Mouse (Mus musculus) natural killer cell, adult 2 months (primary cell): ENCODE data around the gene Arhgap44.

Experiments used
- DNase-seq, 2 experiments: peaks; one replicate each; pipeline ENCODE4 v3.0.0; 2022; ENCODE audit warnings: low spot score in 2 of 2

Gene Arhgap44

DNA sequence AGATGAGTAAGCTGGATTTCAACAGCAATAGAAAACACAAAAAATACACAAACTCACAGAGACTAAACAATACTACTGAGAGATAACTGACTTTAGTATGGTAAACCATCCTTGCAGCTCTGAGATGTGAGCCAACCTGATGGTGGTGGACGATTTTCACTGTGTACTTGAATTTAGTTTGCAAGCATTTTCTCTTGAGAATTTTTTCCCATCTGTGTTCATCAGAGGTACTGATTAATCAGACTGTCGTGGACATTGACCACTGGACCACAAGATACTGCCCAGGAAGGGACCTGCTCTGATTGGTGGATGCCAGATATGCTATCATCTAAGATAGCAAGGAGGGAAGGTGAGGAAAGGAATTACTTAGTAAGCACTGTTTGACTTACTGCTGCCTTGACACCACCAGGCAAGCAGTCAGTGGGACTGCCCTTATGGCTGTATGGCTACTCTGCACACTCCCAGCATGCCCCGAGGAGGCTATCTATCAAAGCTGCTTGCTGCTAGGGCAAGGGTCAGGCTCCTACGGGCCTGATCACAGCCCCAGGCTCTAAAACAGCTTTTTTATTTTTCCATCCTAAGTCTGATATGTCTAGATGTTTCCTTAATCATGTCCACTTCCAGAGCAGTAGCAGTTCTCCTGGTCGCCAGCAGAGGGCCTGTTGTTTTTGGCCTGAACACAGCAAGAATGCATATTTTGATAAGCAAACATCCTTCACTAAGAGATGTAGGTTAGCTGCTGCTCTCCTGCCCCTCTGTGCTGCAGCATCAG is 74.1 kb downstream of the Arhgap44 start:
- no peak for DNase-seq

DNA sequence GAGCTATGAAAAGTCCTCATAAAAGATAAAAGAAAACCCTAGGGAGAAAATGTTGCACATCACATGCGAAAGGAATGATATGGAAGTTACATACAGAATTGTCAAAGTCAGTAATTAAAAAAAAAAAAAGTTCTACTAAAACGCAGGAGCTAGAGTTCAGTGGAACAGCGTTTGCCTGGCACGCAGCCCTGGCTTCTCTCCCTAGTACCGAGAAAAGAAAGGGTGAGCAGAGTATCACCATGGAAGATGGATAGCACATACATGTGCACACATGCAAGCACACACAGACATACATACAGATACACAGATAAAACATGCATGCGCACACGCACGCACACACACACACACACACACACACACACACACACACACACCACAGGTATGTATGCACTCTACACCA is 82.0 kb downstream of the Arhgap44 start:
- no peak for DNase-seq

DNA sequence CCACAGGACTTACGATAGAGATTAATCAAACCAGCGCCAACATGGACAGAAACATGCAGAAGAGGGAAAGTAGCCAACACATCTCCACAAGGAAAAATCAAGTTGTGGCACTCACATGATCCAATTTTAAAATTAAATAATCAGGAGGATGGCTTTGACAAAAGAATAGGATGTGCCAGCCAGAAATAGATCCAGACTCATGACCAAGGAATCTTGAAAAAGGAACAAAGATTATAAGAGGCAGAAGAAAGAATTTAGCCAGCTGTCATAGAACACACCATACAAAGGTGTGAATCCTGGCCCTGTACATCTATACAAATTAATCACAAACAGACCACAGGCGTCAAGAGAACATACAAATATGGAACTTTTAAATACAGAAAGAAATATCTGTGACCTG is 82.5 kb downstream of the Arhgap44 start:
- no peak for DNase-seq

DNA sequence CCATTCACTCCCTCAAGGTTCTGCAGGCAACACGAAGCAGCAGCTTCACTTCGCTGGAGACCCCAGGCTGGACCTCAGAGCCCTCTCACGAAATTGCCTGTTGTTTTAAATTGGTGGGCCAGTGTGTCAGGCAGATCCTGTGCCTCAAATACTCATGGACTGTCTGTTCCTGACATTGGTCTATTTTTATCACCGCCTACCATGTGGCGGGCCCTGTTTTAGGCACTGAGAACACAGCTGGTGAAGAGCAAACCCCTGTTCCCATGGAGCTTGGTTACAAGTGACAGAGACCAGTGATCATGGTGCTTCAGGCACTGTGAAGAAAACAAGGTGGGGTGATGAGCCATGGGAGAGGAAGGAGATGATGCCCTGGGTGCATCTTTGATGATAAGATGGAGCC is 93.2 kb downstream of the Arhgap44 start:
- no peak for DNase-seq

DNA sequence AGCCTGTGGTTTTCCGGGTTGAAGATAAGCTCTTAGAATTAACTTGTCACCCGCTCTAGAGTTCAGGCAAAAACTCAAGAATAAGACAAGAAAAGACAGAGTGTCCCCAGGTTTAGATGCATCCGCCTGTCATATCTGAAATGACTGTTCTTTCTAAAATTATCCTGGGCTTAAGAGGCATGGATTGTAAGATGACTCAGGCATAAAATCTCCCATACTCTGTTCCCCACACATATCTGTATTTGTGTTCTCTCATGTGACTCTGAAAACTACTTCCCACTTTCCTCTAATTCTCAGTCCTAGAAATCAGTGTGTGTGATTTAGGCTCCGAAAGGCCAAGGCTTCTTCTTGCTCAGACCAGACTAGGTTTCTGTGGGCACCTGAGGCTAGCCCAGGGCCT is 93.7 kb downstream of the Arhgap44 start:
- no peak for DNase-seq

DNA sequence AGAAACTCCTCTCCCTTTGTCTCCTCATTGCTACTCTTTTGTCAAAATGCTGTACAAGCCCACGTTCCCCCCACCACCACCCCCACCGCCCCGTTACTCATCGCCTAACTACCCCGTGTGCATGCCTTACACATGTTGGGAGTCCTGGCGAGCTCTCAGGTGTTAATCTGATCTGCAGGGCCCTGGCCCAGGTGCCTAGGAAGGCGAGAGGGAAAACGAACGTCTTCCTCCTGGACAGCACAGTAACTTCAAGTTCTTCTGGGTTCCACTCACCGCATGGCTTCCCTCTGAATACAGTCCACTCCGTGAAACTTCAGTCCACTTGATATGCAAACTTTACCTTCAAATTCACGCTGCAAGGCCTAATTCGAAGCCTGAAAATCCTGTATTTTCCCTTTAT is 97.6 kb downstream of the Arhgap44 start:
- DNase-seq = no peak

DNA sequence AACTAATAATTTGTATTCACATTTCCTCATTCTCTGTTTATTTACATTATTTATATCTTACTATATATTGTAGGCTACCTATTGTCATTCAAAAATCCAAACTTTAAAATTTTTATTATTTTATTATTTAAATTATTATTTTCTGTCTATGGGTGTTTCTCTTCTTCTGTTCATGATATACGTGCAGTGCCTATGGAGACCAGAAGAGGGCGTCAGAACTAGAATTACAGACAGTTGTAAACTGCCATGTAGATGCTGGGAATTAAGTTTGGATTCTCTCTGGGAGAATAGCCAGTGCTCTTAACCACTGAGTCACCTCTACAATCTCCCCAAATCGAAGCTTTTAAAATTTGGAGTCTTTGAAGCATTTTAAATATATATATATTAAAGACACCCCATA is 101.3 kb downstream of the Arhgap44 start:
- DNase-seq = no peak

DNA sequence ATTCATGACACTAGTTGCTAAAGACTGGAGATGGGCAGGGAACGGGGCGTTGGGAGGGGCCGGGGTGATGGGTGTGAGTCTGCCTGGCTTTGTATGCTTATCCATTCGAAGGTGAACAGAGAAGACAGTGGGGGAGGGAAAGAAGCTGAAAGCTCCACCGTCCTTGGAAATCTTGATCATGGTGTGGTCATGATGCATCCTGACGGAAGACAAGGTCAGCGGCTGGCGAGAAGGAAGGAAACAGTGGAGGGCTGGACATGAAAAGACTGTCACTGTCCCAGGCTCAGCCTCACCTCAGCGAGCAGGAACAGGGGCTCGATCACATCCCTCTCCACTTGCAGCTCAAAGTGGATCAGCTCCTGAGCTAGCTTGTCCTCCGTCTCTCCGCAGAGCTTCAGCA is 103.2 kb downstream of the Arhgap44 start:
- DNase-seq = no peak

DNA sequence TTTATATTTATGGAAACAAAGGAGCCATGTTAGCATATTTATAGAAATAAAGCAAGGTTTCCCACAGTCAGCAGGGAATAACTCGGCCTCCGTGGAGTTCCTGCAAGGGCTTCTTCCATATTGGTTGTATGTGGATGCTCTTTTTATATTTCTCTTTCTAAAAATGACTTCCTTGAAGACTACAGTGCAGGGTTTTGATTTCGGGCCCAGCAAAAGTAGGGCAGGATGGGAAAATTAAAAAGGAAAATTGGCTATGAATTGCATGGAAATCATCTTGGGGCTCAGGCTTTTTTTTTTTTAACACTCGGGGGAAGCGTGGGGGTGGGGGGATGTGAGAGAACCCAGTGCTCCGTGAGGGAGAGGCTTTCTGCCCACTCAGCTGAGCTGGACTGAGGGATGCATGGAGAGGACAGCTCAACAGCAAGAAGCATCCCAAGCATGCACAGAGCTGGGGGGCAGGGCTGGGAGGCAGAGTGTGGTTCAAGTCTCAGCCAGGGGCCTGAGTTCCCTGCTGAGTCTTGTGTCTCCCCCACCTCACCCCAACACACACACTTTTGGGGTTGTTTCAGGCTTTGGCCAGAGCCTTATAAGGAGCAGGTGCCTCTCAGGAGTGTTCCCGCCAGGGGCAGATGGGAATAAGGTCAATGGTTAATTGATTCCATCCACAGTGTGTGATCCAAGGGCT is 104.4 kb downstream of the Arhgap44 start:
- no peak for DNase-seq

DNA sequence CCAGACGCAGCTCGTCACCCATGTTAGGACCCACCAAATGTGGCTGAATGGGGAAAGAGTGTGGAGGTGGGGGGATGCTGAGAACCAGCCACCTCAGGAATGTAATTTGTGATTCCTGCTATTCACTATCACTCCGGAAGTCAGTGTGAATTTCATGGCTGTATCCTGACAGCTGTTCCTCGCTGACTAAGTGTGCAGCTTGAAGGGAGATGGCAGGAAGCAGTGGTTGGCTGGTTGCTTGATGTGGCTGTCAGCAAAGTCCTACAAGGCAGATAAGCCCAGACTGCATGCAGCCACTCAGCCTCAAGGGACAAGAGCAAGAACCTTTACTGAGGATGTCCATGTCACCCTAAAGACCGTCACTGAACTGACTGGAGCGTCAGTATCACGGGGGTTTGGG is 107.2 kb downstream of the Arhgap44 start:
- no peak for DNase-seq

DNA sequence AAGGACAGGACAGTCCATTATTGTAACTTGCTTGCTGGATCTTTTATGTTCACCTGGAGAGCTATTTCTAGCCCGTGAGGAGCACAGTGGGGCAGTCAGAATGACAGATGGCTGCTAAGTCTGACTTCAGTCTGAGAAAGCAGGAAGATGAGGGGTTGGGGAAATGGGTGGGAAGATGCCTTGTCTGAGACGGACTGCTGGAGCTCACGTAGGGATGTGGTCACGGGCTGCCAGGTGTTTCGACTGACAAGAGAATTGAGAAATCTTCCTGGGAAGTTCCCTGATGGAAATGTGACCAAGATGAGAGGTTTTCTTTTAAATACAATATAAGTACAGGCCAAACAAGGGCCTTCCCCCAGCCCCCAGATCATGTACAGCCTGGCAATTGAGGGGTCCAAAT is 108.5 kb downstream of the Arhgap44 start:
- no peak for DNase-seq

DNA sequence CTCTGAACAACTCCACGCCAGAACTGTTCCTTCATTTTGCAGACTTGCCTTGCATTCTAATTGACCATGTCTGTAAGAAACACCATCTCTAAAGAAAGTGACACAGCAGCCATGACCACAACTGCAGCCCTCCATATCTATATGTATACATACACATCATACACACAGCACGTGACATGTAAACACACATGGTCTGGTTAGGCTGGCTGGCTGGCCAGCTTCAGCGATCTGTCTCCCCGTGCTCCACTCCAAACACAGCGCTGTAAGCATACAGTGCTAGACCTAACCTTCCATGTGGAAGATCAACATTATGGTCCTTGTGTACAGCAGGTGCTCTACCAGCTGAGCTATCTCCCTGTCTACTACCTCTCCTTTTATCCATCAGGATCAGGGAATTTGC is 111.9 kb downstream of the Arhgap44 start:
- no peak for DNase-seq

DNA sequence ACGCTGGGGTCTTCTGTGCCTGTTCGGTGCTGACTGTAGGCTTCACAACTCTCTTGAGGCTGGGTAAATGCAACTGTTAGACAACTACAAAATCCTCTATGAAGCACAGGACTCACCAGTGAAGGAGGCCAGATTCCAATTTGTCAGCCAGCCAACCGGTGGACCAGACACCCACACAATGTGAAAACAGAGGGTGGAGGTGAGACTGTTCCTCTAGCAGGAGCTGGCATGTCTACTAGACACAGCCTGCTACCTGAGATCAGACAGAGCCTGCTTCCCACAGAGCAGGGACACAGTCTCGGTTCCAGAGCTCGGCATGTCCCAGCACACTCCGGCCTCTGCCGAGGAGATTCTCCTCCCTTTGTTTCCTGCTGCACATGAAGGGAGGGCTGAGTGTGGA is 113.7 kb downstream of the Arhgap44 start:
- DNase-seq = no peak

DNA sequence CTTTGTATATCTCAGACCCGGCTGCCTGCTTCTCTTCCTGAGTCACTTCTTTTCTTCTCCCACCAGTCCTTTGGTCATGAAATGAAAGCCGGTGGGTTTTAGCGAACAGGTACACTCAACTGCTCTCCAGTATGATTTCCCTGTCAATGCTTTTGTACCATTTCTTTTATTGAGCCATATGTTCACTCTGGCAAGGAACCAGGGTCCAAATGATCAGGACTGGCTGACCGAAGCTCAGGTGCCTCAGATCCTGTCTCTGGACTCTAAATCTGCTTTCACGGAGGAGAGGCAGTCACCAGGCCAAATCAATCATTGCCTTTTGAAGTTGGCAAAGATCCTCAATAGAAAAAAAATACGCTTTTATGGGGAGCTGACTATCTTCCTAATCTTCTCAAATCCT is 122.2 kb downstream of the Arhgap44 start:
- DNase-seq = no peak

DNA sequence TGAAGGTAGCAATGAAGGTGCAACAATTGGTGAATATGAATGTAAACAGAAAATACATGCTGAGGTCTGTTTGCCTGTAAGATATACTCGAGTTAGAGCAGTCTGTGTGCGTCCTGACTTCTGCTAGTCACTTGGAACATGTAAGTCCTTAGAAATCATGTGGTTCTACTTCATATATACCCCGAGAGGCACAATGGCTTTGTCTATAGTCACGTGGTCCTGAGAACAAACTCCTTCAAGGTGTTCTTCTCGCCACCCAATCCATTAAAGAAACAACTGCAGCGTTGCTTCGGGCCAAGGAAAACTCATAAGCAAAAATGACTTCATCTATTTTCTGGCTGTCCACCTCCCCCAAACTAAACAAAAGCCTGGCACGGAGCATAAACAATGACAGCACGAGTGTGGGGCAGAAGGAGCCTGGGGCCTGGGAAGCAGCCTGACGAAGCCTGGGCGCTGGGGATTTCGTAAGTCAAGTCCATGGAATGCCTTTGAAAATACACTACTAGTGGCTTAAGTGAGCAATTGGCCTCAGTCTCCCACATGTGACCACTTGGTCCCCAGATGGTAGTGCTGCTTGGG is 123.2 kb downstream of the Arhgap44 start:
- DNase-seq = no peak

DNA sequence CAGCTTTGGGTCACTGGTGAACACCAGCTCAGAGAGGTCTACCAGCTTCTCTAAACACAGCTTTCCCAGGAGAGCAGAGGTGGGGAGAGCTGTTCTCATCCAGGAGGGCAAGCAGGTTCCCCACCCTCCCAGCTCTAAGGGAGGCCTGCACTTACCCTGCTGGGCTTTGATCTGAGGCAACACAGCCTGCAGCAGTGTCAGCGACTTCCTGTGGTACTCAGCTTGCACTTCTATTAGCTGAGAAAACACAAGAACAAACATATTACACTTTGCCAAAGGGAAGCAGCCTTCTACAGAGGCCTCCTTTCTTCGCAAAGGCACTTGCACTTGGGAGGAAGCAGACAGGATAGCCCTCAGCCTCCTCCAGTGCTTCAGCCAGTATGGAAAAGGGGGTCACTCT is 123.8 kb downstream of the Arhgap44 start:
- no peak for DNase-seq

DNA sequence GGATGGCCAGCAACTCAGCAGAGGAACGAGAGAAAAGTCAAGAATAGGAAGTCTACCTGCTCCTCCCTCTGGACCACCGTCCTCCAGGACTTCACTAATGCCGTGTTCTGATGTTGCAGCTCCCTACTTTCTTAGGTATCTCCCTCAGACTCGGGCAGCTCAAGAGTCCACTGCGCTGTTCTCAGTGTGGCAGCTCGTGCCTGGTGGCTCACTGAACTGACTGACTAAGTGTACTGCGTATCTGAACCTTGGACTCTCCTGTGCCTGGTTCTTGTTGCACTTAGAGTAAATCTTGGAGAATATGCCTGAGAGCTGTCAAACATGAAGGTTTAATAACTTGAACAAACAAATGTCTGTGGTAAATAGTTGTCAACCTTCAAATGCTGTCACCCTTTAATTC is 130.5 kb downstream of the Arhgap44 start:
- no peak for DNase-seq

DNA sequence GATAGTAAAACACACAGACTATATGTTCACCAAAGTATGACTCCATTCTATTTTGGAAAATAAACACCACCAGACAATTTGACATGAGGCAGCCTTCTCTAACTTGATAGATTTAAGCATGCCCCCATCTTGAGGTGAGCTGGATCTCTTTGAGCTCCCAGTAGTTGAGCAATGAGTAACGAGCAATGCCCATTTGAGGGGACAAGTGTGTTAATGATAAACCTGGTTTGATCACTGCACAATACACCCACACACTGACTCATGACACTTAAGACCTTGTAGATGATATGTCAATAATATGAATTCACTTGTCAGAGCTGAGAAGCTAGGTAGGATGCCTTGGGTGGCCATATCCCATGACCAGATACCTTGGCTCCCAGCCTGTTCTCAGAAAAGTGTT is 132.6 kb downstream of the Arhgap44 start:
- DNase-seq = no peak

DNA sequence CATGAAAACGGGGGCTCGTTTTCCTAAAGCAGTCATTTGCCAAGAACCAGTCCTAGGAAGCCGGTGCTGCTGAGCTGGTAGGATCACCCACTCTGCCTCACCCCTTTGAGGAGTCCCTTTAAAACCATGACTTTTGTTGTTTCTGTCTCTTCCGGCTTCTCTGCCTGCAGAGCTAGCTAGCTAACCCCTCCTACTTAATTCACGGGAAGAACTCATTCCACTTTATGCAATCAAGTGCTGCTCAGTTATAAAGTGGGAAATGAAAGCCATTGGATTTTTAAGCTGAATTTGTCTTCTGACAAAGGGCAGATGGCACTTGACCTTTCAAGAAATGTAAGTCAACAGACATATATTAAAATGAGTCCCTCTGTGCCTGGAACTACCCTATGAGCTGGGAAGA is 134.7 kb downstream of the Arhgap44 start:
- DNase-seq = no peak

DNA sequence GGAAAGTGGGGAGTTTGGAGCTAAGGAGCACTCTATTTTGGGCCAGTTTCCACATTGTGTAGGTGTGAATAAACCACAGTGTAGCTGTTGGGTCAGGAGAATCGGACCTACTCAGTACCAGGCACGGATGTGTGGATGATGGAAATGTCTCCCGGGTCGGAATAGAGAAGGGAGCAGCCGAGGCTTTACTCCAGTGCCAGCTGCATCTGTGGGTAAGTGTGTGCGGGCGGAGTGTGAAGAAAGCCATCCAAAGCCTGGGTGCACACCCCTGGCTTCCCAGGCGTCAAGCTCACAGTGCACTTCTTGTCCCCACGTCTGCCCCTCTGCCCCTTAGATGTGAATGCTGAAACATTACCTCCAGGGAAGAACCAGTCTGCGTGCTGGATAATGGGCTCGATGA is 140.0 kb downstream of the Arhgap44 start:
- DNase-seq = no peak

DNA sequence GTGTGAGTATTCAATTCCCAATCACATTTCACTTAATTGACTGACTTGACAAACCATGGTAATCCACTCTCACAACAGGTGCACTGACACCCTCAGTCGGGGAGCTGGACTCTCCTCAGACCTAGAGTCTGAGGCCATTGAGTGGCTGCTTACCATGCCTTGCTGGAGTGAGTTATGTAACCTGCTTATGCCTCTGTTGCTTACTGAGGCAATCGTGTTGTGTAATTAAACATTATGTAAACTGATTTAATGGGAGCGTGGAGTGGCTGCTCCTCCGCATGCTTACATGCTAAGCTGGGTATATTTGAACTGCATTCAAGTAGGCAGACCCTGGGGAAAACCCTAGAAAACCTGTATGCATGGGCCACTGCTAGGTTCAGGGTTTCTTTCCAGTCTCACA is 142.0 kb downstream of the Arhgap44 start:
- no peak for DNase-seq

DNA sequence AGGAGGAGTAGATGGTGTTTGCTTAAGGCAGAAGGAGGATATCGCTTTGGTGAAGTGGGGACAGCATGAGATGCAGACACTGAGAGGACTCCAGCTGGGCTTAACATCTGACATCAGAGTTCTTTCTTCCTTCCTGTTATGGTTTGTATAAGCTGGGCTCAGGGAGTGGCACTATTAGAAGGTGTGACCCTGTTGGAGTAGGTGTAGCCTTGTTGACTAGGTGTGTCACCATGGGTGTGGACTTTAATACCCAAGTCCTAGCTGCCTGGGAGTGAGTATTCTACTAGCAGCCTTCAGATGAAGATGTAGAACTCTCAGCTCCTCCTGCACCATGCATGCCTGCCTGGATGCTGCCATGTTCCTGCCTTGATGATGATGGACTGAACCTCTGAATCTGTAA is 146.0 kb downstream of the Arhgap44 start:
- DNase-seq = no peak

DNA sequence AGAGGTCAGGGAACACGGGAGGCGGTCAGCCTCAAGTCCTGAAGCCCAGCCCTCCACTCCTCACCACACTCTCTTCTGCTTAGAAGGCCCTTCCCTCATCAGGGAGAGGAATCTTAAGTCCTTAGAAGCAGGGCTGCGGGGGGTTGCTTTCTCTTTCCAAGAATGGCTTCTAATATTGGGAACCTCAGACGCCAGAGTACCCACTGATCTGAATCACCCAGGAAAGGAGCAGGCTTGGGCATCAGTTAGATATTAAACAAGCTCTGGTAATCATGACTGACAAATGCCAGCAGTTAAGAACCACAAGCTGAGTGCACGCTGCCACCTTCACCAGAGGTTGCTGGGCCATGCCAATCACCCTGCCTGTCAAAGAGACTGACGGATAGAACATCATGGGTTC is 148.9 kb downstream of the Arhgap44 start:
- DNase-seq = no peak
